Mouse (Mus musculus): Measurements from ENCODE around the gene Rmi2.

DNA sequence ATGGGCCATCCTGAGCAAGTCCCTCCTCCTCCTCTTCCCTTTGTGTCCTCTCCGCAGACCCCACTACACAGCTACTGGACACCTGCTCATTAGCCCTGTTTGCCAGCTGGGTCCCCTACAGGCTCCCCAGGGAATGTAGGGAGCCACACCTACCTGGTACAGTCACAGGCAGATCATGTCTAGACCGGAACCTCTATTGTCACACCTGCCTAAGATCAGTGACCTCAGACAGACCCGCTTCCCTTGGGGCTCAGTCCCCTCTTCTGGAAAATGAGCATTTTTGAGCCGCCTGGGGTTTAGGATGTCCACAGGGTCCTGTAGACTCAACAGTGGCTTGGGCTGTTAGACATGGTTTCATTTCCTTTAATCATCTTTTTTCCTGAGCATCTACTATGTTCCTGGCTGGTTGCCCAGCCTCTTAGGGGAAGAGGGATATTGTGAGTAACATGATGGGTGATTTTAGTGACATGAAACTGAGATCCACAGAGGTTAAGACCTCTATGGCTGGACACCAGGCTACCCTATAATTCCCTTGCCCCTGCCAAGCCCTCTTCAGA lies 16.2 kb upstream of the Rmi2 start:
- TF ChIP-seq GATA1 (IDR thresholded peaks at IDR 0.05; ENCODE audit: low read length) (no peak), TAL1 (IDR thresholded peaks at IDR 0.05; ENCODE audit: low read length) (no peak)

Measured in erythroblast, embryonic 14.5 days (primary cell).